Mouse (Mus musculus): ENCODE data around the gene Grsf1. TPM values are rescaled to one million over a fixed set of nuclear protein-coding genes. Genes with fewer than 3 reads are reported as not detected.

Gene Grsf1
- polyA plus RNA-seq, 1 experiment from 2014 or later, result 70.9 TPM

DNA sequence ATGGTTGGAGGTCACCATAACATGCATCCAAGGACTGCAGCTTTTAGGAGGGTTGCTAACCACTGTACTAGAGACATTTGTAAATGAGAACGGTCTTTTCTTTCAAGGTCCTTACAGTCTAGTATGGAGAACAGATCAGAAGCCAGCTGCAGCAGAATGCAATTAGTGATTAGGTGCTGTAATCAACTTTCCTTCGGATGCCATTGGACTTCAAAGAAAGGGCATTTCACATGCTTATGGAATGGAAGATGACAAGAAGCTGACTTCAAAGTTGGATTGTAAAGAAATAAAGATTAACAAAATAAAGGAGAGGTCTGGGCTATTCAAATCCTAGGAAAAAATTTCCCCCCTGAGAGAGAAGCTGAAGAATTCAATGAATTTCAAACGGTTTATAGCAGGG lies 8.3 kb upstream of the Grsf1 start:
- Histone ChIP-seq H3K27ac (no peak overlapping the region), H3K36me3 (no peaks in the 10 kb centered on the region), H3K9ac (no peak overlapping the region), H3K9me3 (no peaks in the 10 kb centered on the region), H3K4me3 (no peak overlapping the region), H3K27me3 (no peaks in the 10 kb centered on the region), H3K4me1 (replicated peaks) (no peaks in the 10 kb centered on the region; the same call in 1 of the 2 replicates), H3K4me2 (no peak overlapping the region)
- WGBS, result 39% methylated on average over 3 of the region's 3 CpGs
- ATAC-seq (ENCODE audit: low FRiP score), result no peak

DNA sequence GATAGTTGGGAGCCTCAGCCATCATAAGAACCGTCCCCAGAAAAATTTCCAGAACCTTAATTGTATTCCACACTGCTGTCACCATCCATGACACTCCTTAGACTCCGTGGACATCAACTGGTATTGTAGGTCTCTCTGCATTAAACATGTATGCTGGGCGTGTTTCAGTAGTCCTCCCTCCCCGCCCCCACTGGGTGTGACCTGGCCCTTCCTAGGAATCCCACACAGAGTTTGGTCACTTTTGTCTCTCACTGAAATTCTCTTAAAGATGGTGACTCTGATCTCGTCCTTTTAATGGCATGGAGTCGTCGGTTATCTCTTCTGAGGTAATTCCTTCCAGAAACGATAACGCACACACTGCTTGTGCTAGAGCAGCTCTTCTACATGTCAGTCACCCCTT lies 7.7 kb upstream of the Grsf1 start:
- H3K4me1 ChIP-seq (replicated peaks), result no peaks in the 10 kb centered on the region; the same call in 1 of the 2 replicates
- no peak overlapping the region for H3K9ac ChIP-seq
- ATAC-seq (ENCODE audit: low FRiP score), result no peak
- no peaks in the 10 kb centered on the region for H3K27me3 ChIP-seq
- no peak overlapping the region for H3K27ac ChIP-seq
- H3K4me2 ChIP-seq, result no peak overlapping the region
- H3K36me3 ChIP-seq, result no peaks in the 10 kb centered on the region
- 94% methylated on average over 9 of the region's 9 CpGs for whole genome bisulfite sequencing
- H3K9me3 ChIP-seq, result no peaks in the 10 kb centered on the region
- H3K4me3 ChIP-seq, result no peak overlapping the region

DNA sequence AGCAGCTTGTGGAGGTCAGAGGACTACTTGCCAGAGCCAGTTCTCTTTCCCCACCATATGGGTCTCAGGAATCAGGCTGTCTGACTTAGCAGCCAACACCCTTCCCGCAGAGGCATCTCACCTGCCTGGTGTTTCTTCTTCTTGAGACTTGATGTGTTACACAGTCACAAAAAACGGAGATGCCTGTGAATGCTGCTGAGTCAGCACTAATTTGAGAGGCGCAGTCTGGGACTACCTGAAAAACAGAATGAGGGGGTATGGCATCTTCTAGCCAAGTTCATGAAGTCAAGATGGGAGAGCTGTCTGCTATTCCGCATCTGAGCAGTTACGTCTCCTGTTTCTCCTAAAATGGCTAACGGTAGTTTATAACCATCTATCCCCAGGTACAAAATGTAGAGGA lies 4.6 kb upstream of the Grsf1 start:
- no peak for ATAC-seq (ENCODE audit: low FRiP score)
- WGBS, result 93% methylated on average over 6 of the region's 6 CpGs

DNA sequence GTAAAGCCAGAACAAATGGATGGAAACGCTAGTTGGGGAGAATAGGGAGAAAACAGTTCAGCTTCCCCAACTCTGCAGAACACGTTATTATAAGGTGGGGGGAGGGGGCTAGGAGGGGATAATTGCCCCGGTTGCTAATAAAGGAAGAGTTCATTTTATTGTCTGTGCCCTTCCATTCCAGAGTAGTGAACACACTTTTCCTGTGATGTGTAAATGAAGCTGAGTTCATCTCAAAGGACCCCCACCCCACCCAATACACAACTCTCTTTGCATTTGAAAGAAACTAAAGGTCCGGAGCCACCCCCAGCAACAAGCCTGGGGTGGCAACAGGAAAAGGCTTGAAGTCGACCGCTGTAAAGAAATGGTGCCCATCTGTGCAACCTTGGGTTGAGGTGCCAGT lies 3.4 kb upstream of the Grsf1 start:
- peaks cover 6% of the 10 kb centered on the region for H3K4me1 ChIP-seq (replicated peaks)
- H3K27me3 ChIP-seq, result no peaks in the 10 kb centered on the region
- no peak overlapping the region for H3K4me3 ChIP-seq
- 9% methylated on average over 6 of the region's 6 CpGs for whole genome bisulfite sequencing
- no peak overlapping the region for H3K9ac ChIP-seq
- ATAC-seq (ENCODE audit: low FRiP score), result no peak
- no peak overlapping the region for H3K4me2 ChIP-seq
- no peaks in the 10 kb centered on the region for H3K9me3 ChIP-seq
- no peak overlapping the region for H3K27ac ChIP-seq
- H3K36me3 ChIP-seq, result no peaks in the 10 kb centered on the region

More for the DNA sequence above, 4.6 kb upstream of the Grsf1 start:
- H3K9me3 ChIP-seq, result no peaks in the 10 kb centered on the region
- H3K4me2 ChIP-seq, result no peak overlapping the region
- H3K27ac ChIP-seq, result no peak overlapping the region
- no peak overlapping the region for H3K4me3 ChIP-seq
- no peak overlapping the region for H3K9ac ChIP-seq
- H3K4me1 ChIP-seq (replicated peaks), result peaks cover 2% of the 10 kb centered on the region
- H3K36me3 ChIP-seq, result no peaks in the 10 kb centered on the region
- H3K27me3 ChIP-seq, result no peaks in the 10 kb centered on the region

DNA sequence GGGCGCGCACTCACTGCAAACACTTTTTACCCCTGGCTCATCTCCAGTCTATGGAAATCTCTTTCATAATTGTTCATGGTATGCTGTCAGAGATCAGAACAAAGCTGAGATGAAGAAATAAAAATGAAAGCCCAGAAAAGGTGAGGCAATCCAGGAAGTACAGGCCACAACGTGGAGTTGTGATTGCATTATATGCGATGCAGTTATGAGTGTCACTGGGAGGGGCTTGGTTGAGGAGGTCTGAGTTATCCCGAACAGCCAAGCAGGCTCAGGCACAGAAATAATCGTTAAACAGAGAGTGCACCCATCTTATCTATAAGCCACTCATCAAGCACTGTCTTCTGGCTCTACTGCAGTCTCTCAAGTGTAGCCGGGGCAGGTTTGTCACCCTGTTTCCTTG lies 3.0 kb upstream of the Grsf1 start:
- peaks cover 10% of the 10 kb centered on the region for H3K4me1 ChIP-seq (replicated peaks)
- no peak overlapping the region for H3K4me2 ChIP-seq
- no peak overlapping the region for H3K9ac ChIP-seq
- no peak overlapping the region for H3K4me3 ChIP-seq
- 54% methylated on average over 7 of the region's 7 CpGs for WGBS
- ATAC-seq (ENCODE audit: low FRiP score), result no peak
- H3K27ac ChIP-seq, result no peak overlapping the region
- no peaks in the 10 kb centered on the region for H3K36me3 ChIP-seq
- no peaks in the 10 kb centered on the region for H3K27me3 ChIP-seq
- H3K9me3 ChIP-seq, result no peaks in the 10 kb centered on the region

DNA sequence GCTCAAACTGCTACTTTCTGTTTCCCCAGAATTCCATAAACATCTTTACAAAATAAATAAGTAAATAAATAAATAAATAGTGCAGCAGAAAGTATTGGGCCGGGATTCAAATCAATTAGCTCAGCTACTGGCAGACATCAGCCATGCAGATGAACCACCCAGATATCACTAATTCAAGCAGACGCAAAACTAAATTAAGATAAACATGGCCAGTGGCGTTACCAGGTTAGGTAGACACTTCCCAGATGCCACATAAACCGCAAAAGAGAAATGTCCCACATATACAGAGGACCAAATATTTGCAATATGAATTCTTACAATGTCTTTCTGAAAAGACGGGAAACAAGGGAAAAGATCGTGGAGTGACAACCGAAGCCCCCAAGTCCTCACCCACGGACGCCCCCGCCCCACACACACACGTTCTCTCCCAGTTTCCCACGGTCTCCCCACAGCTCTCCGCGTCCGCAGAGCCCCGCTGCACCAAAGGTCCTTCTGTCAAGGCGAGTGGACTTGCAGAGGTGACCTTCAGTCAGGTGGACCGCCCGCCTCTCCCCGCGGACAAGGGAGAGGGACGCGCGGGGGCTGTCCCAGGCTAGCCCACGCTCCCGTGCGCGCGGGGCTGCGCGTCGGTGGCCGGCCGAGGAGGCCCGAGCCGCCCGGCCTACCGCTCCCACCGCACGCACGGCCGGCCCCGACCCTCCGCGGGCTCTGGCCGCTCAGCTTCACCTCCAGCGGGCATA lies 1.1 kb downstream of the Grsf1 start:
- Histone ChIP-seq H3K4me1 (replicated peaks) (peaks cover 21% of the 10 kb centered on the region), H3K4me3 (peak overlapping the region; percentile 97), H3K4me2 (peak overlapping the region; percentile 77), H3K27me3 (no peaks in the 10 kb centered on the region), H3K36me3 (peaks cover 27% of the 10 kb centered on the region), H3K9ac (peak overlapping the region; percentile 97), H3K27ac (peak overlapping the region; percentile 99), H3K9me3 (no peaks in the 10 kb centered on the region)
- peak; percentile 64 for ATAC-seq (ENCODE audit: low FRiP score)
- under 1% methylated on average over 40 of the region's 47 CpGs for WGBS

DNA sequence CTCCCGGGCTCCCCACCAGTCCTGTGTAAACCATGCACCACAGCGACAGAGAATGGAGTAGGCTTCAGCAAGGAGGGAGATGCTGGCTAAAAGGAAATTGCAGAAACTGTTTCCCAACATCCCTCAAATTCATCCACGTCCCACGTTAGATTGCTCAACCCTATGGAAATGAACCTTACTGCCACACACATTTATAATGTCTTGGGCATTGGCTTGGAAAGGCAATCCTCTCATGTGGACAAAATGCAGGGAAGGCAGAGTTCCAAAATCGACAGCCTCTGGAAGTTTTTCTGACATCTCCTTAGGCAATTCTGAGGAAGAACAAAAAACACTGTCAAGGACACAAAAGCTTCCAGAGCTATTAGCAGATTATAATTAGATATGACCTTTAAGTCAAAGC lies 12.1 kb downstream of the Grsf1 start:
- H3K9me3 ChIP-seq, result no peaks in the 10 kb centered on the region
- H3K36me3 ChIP-seq, result peaks cover 85% of the 10 kb centered on the region
- no peak for ATAC-seq (ENCODE audit: low FRiP score)
- H3K4me2 ChIP-seq, result no peak overlapping the region
- 94% methylated on average over 5 of the region's 5 CpGs for WGBS
- H3K9ac ChIP-seq, result no peak overlapping the region
- H3K4me3 ChIP-seq, result no peak overlapping the region
- H3K27me3 ChIP-seq, result no peaks in the 10 kb centered on the region
- H3K27ac ChIP-seq, result no peak overlapping the region
- no peaks in the 10 kb centered on the region for H3K4me1 ChIP-seq (replicated peaks)

DNA sequence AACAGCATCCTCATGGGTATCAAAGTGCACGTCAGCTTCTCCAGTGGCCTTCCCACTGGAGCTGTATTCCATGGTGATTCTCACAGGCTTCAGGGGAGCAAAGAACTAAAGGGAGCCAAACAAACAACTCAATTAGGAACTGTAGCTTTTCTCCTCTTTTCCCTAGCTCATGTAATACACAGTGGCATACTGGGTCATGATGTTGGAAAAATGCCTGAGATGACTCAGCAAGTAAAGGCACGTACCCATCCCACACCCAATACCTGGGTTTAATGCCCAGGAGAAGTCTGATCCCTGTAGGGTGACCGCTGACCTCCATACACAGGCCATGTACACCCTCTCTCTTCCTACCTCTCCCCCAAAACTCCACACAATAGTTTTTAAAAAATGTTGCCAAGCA lies 12.8 kb downstream of the Grsf1 start:
- H3K4me2 ChIP-seq, result no peak overlapping the region
- no peaks in the 10 kb centered on the region for H3K4me1 ChIP-seq (replicated peaks)
- H3K27me3 ChIP-seq, result no peaks in the 10 kb centered on the region
- no peak for ATAC-seq (ENCODE audit: low FRiP score)
- WGBS, result 97% methylated on average over 3 of the region's 3 CpGs
- no peak overlapping the region for H3K9ac ChIP-seq
- H3K36me3 ChIP-seq, result peaks cover 85% of the 10 kb centered on the region
- H3K27ac ChIP-seq, result no peak overlapping the region
- H3K4me3 ChIP-seq, result no peak overlapping the region
- H3K9me3 ChIP-seq, result no peaks in the 10 kb centered on the region

DNA sequence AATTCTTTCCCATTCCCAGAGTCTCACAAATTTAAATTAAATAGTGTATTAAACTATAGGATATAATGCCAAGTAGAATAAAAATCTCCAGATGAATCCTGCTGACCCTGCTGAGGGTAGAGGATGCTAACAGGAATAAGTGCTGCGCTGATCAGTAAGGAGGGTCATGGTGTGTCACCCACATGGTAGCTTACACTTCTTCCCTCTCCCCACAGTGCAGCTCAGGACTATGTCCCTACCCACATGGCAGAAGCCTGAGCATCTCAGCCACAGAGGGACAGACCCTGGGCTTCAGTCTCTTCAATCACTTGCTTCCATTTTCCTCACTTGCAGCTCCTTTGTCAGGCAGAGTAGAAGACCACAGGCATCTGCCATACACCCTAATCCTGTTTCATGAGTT lies 18.1 kb downstream of the Grsf1 start:
- no peak overlapping the region for H3K4me3 ChIP-seq
- no peaks in the 10 kb centered on the region for H3K27me3 ChIP-seq
- H3K27ac ChIP-seq, result no peak overlapping the region
- WGBS, result 100% methylated on average over 1 of the region's 1 CpGs
- H3K9me3 ChIP-seq, result no peaks in the 10 kb centered on the region
- peaks cover 70% of the 10 kb centered on the region for H3K36me3 ChIP-seq
- H3K4me2 ChIP-seq, result no peak overlapping the region
- ATAC-seq (ENCODE audit: low FRiP score), result no peak
- no peaks in the 10 kb centered on the region for H3K4me1 ChIP-seq (replicated peaks)
- no peak overlapping the region for H3K9ac ChIP-seq

DNA sequence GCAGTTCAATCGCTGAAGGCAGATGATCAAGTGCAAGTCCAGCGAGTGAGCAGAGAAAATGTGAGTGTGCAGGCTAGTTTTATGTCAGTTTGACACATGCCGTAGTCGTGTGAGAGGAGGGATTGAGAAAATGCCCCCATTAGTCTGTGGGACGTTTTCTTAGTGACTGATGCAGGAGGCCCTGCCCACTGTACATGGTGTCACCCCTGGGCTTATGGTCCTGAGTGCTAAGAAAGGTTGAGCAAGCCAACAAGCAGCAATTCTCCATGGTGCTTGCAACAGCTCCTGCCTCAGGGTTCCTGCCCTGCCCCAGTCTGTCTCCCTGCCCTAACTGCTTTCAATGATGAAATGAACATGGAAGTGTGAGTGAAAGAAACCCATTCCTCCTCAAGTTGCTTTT lies 23.4 kb downstream of the Grsf1 start:
- Histone ChIP-seq H3K27ac (no peak overlapping the region; the same call in 1 of the 2 replicates), H3K4me1 (replicated peaks) (no peaks in the 10 kb centered on the region), H3K9ac (no peak overlapping the region), H3K9me3 (no peaks in the 10 kb centered on the region), H3K4me2 (no peak overlapping the region), H3K4me3 (no peak overlapping the region), H3K27me3 (no peaks in the 10 kb centered on the region), H3K36me3 (peaks cover 81% of the 10 kb centered on the region)
- WGBS, result 86% methylated on average over 5 of the region's 5 CpGs
- ATAC-seq (ENCODE audit: low FRiP score), result no peak

DNA sequence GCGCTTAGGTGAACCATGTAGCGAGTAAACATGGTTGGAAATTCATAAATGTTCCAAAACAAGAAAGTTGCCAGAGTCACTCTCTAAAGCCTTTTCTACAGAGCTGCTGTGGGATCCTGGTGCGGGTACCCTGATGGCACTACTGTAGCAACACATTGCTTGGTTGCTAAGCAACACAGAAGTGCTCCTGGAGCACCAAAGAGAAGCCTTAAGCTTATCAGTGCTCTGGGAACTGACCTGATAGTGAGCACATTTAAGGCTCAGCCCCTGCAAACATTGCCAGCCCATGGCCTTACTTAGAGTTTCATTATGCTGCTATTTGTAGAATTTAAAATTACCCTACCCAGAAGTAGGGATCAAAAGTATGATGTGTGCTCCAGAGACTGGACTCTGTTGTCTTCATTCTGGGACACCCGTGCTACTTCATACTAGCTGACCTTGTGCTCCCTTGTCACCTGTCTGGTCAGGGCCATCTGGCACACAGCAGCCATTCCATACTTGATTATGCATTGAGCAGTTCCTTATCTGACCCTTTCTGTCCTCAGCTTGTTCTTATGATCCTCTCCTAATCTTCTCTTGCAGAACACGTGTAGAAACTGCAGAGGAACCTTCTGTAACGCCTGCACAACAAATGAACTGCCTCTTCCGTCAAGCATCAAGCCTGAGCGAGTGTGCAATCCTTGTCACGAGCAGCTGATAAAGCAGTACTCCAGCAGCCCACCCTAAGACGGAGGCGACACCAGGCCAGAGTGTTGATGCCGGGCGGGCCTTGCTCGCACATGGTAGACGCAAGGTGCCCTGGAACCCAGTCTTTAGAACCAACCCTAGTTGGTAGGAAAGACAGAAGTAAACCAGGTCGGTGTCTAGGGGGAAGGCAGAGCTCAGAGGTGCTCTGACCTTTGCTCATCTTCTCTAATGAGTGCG lies 26.5 kb downstream of the Grsf1 start:
- WGBS, result 93% methylated on average over 17 of the region's 17 CpGs
- no peak for ATAC-seq (ENCODE audit: low FRiP score)

DNA sequence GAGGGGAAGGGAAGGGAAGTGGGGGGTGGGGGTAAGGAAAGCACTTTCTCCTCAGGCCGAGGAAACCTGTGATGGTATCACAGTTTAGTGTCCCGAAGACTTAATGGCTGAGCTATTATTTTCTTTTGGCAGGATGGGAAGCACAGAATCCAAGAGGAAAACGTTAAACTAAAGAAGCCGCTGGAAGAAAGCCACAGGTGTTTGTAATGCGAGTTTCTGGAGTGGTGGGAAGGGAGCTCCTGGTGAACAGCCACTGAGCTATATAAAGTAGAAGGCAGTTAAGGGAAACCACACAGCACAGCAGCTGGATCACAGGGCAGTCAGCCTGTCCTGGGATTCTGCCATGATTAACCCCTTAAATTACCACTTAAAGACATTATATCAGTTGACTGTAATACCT lies 30.6 kb downstream of the Grsf1 start:
- Histone ChIP-seq H3K4me1 (replicated peaks) (no peaks in the 10 kb centered on the region), H3K27ac (no peak overlapping the region), H3K36me3 (peaks cover 97% of the 10 kb centered on the region), H3K4me3 (no peak overlapping the region), H3K4me2 (no peak overlapping the region), H3K27me3 (no peaks in the 10 kb centered on the region), H3K9me3 (no peaks in the 10 kb centered on the region), H3K9ac (no peak overlapping the region)
- 82% methylated on average over 5 of the region's 5 CpGs for WGBS
- no peak for ATAC-seq (ENCODE audit: low FRiP score)

More for the DNA sequence above, 26.5 kb downstream of the Grsf1 start:
- H3K27ac ChIP-seq, result no peak overlapping the region
- no peaks in the 10 kb centered on the region for H3K27me3 ChIP-seq
- no peaks in the 10 kb centered on the region for H3K9me3 ChIP-seq
- H3K4me2 ChIP-seq, result no peak overlapping the region
- no peaks in the 10 kb centered on the region for H3K4me1 ChIP-seq (replicated peaks)
- H3K4me3 ChIP-seq, result no peak overlapping the region
- H3K9ac ChIP-seq, result no peak overlapping the region
- peaks cover 90% of the 10 kb centered on the region for H3K36me3 ChIP-seq

Measured in hindbrain, embryonic 13.5 days (tissue).